Mouse (Mus musculus) megakaryocyte, embryonic 14.5 days (primary cell): ENCODE data around the gene Srgap3.

Experiments
- FLI1 ChIP-seq: IDR thresholded peaks from 2 replicates; pipeline ENCODE4 v1.6.1; 2012; ENCODE audit warnings: low read length, inconsistent platforms, mixed read lengths
- GATA1 ChIP-seq: IDR thresholded peaks from 3 replicates; pipeline ENCODE4 v1.6.1; 2012; ENCODE audit warnings: mixed read lengths, low read length, inconsistent platforms, borderline replicate concordance

- TF ChIP-seq GATA1 (no peak), FLI1 (no peak)
Measured at GRCm38 (mm10) chr6:112928841-112929240, 18.2 kb downstream of the Srgap3 start.
